Mouse (Mus musculus) left cerebral cortex, postnatal 4 days (tissue): ENCODE measurements around the gene Klhl3. TPM values are rescaled to one million over a fixed set of nuclear protein-coding genes. Genes with fewer than 3 reads are reported as not detected.
"Not testable (repeated sequence)": the region's sequence is repeated elsewhere in the genome, so short reads cannot be mapped to it uniquely, and the experiment has no call there.

Experiments used
- DNase-seq: peaks from one replicate; pipeline ENCODE4 v3.0.0-alpha.2; 2022
- intact Hi-C: fragments of 180-260 bp; cut with DNase I; formaldehyde crosslinking; loops from one replicate; pipeline ENCODE4 v1.15.1; 2025
- total RNA-seq, 2 experiments: library from RNA; stranded (reverse); gene quantifications; 2 replicates each; pipeline ENCODE4 v1.2.3; 2021

Gene Klhl3
- total RNA-seq, result 10 to 100 TPM; 19.4 to 19.8 TPM

DNA sequence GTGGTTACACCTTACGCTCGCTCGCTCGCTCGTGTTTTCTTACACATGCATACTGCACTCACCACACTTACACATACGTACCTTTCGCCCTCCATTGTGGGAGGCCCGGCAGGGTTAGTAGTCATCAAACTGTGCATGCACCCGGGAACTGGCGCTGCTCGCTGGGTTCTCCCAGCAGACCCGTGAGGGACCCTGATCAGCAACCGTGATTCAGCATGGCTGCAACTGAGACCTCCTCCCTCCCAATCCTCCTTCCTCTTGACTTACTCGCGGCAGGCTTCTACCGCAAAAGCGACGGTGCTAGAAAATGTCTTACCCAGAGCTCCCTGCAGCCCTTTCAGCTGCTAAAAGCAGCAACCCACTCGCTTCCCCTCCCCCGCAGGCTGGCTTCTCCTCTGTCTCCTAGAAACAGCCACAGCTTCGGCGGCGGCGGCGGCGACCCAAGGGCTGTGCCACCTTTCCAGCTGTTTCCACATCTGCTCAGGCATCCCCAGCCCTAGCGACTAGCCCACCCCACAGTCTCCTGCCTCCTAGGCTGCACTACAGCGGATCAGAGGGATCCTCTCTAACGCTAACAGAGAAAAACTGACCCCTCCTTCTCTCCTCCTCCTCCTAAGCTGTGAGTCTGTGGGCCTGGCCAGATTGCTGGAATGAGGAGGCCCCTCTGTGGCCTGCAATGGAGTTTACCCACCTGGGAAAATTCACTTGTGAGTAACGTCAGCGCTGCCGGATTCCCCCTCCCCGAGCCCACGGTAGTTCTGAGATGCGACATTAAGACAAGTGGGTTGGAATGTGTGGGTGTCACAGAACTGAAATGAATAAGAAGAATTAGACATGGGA is at the start of gene Klhl3:
Gene Klhl3, minus strand, starts transcription at position 532 of the 840 bp plus-strand sequence.
- DNase-seq, result peak; percentile 71
- intact Hi-C loops, result no loop called here

GRCm38 (mm10) chr13:58160761-58161160 is 47.4 kb upstream of the Klhl3 start:
- intact Hi-C loops, result loop anchor here (10.0 kb wide), 1 partner anchor 434 kb away; no protein-coding TSS in a partner anchor

DNA sequence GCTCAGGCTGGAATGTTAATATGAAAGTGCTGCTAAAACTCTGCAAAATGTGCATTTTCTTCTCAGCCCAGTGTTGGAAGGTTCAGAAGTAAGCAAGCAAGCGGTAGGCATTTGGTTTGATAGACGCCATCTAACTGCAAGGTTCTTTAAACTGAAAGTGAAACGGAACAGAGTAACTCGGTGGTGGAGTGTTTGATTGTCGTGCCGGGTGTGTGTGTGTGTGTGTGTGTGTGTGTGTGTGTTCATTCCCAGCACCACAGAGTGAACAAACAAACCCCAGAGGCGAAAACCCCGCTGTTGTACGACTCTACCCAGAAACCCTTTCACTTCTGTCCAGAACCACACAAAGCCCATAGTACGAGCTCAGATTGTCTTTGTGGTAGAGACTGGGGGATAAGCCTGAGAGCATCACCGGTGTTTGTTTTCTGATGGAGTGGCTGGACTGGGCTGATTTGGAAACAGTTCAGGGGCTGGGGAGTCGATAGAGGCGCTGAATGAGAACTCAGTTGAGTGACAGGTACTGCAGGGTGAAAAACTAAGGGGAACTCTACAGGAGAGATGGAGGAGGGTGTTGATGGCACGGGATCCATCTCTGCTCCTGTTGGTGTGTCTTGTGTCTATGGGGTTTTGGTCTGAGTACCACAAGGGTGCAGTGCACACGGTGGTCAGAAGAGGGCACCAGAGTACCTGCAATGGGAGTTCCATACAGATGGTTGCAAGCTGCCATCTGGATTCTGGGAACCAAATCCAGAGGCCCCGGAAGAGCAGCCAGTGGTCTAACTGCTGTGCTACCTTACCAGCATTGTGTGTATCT is 44.9 kb upstream of the Klhl3 start:
- intact Hi-C loops, result loop anchor here (10.0 kb wide), 2 partner anchors 116 to 226 kb away; partner anchors contain the start of genes 2210016F16Rik and Gkap1
- peak; percentile 92 for DNase-seq

More at GRCm38 (mm10) chr13:58160761-58161160, 47.4 kb upstream of the Klhl3 start:
- DNase-seq, result no peak

- intact Hi-C loops, result loop anchor here (10.0 kb wide), 2 partner anchors 117 to 227 kb away; partner anchors contain the start of genes 2210016F16Rik and Gkap1
- DNase-seq, result peak; percentile 88
Measured at GRCm38 (mm10) chr13:58157447-58158098, 44.2 kb upstream of the Klhl3 start, which contains the start of gene Idnk. Idnk (plus strand) TSS chr13:58157649.

DNA sequence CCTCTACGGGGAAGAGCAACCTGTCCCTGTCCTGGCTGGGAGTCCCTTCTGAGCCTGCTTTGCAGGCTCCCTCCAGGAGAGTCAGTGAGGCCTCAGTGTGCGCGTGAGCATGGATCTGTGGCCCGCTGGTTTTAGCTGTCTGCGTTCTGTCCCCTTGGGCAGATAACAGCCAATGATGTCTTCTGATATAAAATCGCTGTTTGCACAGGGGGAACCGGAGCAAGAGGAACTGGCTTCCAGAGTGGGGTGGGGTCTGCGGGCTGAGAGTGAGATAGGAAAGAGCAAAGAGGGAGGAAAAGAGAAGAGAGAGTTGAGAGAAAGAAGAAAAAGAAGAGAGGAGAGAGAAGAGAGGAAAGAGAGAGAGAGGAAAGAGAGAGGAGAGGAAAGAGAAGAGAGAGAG is 43.6 kb upstream of the Klhl3 start:
- DNase-seq, result no peak
- intact Hi-C loops, result loop anchor here (10.0 kb wide), 2 partner anchors 118 to 228 kb away; partner anchors contain the start of genes 2210016F16Rik and Gkap1

GRCm38 (mm10) chr13:58156031-58156430 is 42.6 kb upstream of the Klhl3 start:
- intact Hi-C loops, result loop anchor here (10.0 kb wide), 2 partner anchors 119 to 229 kb away; partner anchors contain the start of genes 2210016F16Rik and Gkap1
- DNase-seq, result no peak

GRCm38 (mm10) chr13:58150442-58150841 is 37.0 kb upstream of the Klhl3 start:
- no peak for DNase-seq
- intact Hi-C loops, result loop anchor here (10.0 kb wide), 2 partner anchors 124 to 234 kb away; partner anchors contain the start of genes 2210016F16Rik and Gkap1

DNA sequence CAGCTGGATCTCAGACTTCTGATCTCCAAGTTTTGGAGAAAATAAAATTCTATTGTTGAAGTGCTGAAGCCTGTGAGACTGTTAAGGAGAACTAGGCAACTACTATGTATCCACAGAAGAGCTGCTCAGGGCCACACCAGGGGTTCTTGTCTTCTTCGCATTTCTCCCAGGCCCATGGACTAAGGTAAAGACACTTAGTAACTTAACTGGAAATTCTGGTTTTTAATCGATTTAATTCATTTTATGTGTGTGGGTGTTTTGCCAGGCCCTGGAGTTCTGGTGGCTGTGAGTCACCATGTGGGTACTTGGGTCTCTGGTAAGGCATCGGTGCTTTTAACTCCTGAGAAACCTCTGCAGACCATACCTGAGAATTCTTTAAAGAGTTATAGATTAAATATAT is 36.2 kb upstream of the Klhl3 start:
- no peak for DNase-seq
- intact Hi-C loops, result loop anchor here (10.0 kb wide), 2 partner anchors 125 to 235 kb away; partner anchors contain the start of genes 2210016F16Rik and Gkap1

GRCm38 (mm10) chr13:58149033-58149558 is 35.7 kb upstream of the Klhl3 start:
- intact Hi-C loops, result no loop called here
- DNase-seq, result no peak

- intact Hi-C loops, result no loop called here
- DNase-seq, result peak; percentile 50
Measured at GRCm38 (mm10) chr13:58148256-58148831, 35.0 kb upstream of the Klhl3 start.

DNA sequence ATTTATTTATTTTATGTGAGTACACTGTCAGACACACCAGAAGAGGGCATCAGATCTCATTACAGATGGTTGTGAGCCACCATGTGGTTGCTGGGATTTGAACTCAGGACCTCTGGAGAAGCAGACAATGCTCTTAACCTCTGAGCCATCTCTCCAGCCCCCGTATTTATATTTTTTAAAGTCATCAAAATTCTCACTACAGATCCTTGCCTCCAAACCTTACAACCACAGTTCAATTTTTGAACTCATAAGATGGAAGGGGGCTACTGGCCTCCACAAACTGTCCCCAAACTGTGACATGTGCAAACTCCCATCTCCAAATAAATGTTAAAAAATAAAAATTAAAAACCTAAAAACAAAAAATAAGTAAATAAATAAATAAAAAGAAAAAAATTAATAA is 34.4 kb upstream of the Klhl3 start:
- no peak for DNase-seq
- intact Hi-C loops, result no loop called here

DNA sequence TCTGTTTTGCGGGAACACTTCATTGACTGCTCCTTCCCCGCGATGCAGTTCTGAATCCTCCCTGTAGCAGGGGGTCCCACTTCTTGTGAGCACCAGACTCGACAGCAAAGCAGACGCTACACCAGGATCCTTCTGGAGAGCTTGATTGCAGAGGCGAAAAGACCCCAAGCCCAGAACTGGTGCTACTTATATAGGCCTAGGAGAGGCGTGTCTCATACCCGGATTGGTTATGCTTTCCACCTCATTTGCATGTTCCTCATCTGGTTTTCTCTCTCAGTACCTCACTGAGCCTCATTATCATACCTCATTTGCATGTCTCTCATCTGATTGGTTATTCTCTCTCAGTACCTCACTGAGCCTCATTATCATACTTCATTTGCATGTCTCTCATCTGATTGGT is 33.2 kb upstream of the Klhl3 start:
- intact Hi-C loops, DNase-seq: not testable (repeated sequence)

- DNase-seq, result no peak
- intact Hi-C loops, result no loop called here
Measured at GRCm38 (mm10) chr13:58131692-58132091, 18.3 kb upstream of the Klhl3 start.

DNA sequence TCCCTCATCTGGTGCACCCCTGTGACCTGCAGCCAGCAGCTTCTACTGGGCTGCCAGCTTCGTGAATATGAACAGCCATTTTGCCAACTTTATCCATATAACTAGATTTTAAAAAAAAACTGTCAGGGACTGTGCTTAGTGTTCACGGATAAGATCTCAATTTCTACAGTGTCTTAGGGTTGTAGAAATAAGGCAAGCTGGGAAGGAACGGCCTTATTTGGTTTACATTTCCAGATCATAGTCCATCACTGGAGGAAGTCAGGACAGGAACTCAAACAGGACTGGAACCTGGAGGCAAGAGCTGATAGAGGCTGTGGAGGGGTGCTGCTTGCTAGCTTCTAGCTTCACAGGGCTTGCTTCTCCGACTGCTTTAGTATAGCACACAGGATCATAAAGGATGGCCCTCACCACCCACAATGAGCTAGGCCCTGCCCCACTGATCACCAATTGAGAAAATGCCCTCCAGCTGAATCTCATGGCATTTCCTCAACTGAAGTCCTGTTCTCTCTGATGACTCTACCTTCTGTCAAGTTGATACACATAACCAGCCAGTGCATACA is 16.4 kb upstream of the Klhl3 start:
- intact Hi-C loops, result no loop called here
- no peak for DNase-seq

GRCm38 (mm10) chr13:58128768-58129671 is 15.6 kb upstream of the Klhl3 start:
- DNase-seq, result peak; percentile 98
- intact Hi-C loops, result no loop called here

GRCm38 (mm10) chr13:58128396-58128767 is 15.0 kb upstream of the Klhl3 start, which contains the start of gene Hnrnpa0:
Hnrnpa0 (minus strand) TSS chr13:58128556.
- peak; percentile 97 for DNase-seq
- intact Hi-C loops, result no loop called here

DNA sequence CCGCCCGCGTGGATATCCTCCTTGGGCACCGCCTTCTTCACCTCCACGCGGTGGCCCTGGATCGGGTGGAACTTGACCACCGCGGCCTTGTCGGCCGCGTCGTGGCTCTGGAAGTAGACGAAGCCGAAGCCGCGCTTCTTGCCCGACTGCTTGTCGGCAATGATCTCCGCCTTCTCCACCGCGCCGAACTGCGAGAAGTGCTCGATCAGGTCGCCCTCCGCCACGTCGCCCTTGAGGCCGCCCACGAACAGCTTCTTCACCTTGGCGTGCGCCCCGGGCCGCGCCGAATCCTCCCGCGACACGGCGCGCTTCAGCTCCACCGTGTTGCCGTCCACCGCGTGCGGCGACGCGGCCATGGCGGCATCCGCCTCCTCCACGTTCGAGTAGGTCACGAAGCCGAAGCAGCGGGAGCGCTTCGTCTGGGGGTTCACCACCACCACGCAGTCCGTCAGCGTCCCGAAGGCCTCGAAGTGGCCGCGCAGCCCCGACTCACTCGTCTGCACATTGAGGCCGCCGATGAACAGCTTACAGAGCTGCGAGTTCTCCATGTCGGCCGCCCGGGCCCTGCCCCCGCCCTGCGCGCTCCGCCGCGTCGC is 14.5 kb upstream of the Klhl3 start:
- intact Hi-C loops, result no loop called here
- no peak for DNase-seq
